Mouse (Mus musculus) Patski (cell line): ENCODE data around the gene Nedd9. TPM values are rescaled to one million over a fixed set of nuclear protein-coding genes. Genes with fewer than 3 reads are reported as not detected.

Experiments used
- ATAC-seq: fragments of 100-300 bp; one replicate; pipeline ENCODE4 v1.8.0; 2021
- CTCF ChIA-PET: fragments of 350-600 bp; sonication (Branson Sonifier 250); formaldehyde crosslinking; loops from one replicate; lab custom pipeline; 2022; ENCODE audit warnings: inconsistent platforms; lab: Charles Lee
- POLR2A ChIA-PET: fragments of 350-600 bp; sonication (Branson Sonifier 250); formaldehyde crosslinking; loops from one replicate; lab custom pipeline; 2022; ENCODE audit warnings: antibody characterized with exemption, inconsistent platforms; lab: Charles Lee
- DNase-seq: peaks from one replicate; pipeline ENCODE4 v3.0.0-alpha.2; 2011; ENCODE audit warnings: low read depth, low spot score
- H3K27me3 ChIP-seq: fragments of 371-371 bp; one replicate; pipeline ENCODE4 v1.5.1; 2021
- CTCF ChIP-seq: fragments of 100-300 bp; IDR thresholded peaks from one replicate; pipeline ENCODE4 v1.5.1; 2021
- in situ Hi-C: fragments of 300-500 bp; cut with MboI; formaldehyde crosslinking; loops from 3 replicates; pipeline ENCODE4 v1.11.1; 2018; ENCODE audit warnings: low pct_unique_long_range_greater_than_20kb, mixed read lengths
- polyA plus RNA-seq: library from polyadenylated mRNA; unstranded; gene quantifications from one replicate; pipeline ENCODE4 v1.2.3, GENCODE M21; 2021

Nedd9 gene
- polyA plus RNA-seq, 1 experiment from 2014 or later = 21.2 TPM

DNA sequence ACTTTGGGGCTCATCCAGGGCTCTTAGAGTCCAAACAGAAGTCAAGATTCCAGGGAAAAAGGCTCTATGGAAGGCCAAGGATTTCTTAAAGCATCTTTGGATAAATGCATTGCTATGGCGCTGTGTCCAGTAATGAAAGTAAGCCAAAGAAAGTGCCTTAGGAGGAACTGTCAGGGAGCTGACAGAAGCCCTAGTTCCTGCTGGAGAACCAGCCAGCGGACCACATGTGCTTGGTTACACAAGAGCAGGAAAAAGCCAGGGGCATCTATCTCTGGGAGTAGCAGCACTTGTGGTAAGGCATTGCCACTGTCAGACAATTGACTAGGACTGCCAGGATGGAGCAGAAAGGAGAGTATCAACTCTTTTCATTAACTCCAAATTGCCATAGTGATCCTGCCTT, 49.8 kb downstream of the Nedd9 start:
- no peak for TF ChIP-seq CTCF
- DNase-seq = no peak
- ATAC-seq = no peak
- ChIA-PET POLR2A (no interaction called here), CTCF (interaction anchor here (0.9 to 1.5 kb wide), 2 partner anchors 25 to 105 kb away, joined by 3 read pairs; no protein-coding TSS in a partner anchor)
- in situ Hi-C loops = no loop called here
- no peaks in the 10 kb centered on the region for H3K27me3 ChIP-seq

GRCm38 (mm10) chr13:41436731-41437130, 50.4 kb downstream of the Nedd9 start:
- H3K27me3 ChIP-seq = no peaks in the 10 kb centered on the region
- no peak for ATAC-seq
- DNase-seq = no peak
- ChIA-PET CTCF (interaction anchor here (0.9 to 1.5 kb wide), 2 partner anchors 25 to 105 kb away, joined by 3 read pairs; no protein-coding TSS in a partner anchor), POLR2A (no interaction called here)
- no peak for TF ChIP-seq CTCF
- in situ Hi-C loops = no loop called here

- DNase-seq = no peak
- H3K27me3 ChIP-seq = no peaks in the 10 kb centered on the region
- no peak for ATAC-seq
- ChIA-PET POLR2A (no interaction called here), CTCF (interaction anchor here (1.9 kb wide), 1 partner anchor 16 kb away, joined by 7 read pairs; no protein-coding TSS in a partner anchor)
- no peak for TF ChIP-seq CTCF
- in situ Hi-C loops = no loop called here
Measured at GRCm38 (mm10) chr13:41433201-41433600, 54.0 kb downstream of the Nedd9 start.

GRCm38 (mm10) chr13:41431795-41432194, 55.4 kb downstream of the Nedd9 start:
- in situ Hi-C loops = no loop called here
- ATAC-seq (no peak), DNase-seq (no peak)
- no peaks in the 10 kb centered on the region for H3K27me3 ChIP-seq
- ChIA-PET CTCF (no interaction called here), POLR2A (no interaction called here)
- no peak for TF ChIP-seq CTCF

GRCm38 (mm10) chr13:41427046-41427445, 60.1 kb downstream of the Nedd9 start:
- ChIA-PET POLR2A (no interaction called here), CTCF (interaction anchor here (1.2 to 1.3 kb wide), 3 partner anchors 14 to 45 kb away, joined by 3 read pairs; no protein-coding TSS in a partner anchor)
- no peaks in the 10 kb centered on the region for H3K27me3 ChIP-seq
- in situ Hi-C loops = no loop called here
- TF ChIP-seq CTCF = no peak
- DNase-seq (no peak), ATAC-seq (no peak)

DNA sequence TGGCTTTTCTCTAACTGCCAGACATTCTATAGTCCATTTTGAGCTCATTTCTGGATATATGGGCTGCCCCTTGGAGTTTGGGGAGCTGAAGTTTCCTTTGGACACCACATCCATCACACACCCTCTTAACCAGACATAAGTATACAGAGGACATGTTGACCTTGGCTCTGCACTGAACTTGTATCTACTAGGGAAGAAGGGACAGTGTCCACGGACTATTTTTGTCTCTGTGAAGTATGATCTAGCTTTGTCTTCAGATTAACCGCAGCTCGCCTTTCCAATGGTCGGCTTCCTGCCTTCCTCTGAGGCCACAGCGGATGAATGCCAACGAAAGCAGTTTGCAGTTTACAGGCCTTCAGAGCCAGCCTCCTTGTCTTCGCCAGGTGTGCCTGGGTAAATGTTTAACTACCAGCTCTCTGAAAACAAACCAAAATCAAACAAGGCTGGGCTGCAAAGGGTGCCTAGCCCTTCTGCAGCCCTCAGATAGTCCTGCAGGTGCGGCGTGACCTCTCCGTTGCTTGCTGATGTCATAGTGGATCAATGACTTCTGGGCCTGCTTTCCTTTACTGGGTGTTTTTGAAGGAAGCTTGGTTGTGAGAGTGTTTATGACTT, 63.6 kb downstream of the Nedd9 start:
- no peaks in the 10 kb centered on the region for H3K27me3 ChIP-seq
- in situ Hi-C loops = no loop called here
- DNase-seq (no peak), ATAC-seq (no peak)
- ChIA-PET CTCF (interaction anchor here (1.2 to 1.5 kb wide), 2 partner anchors 12 to 18 kb away, joined by 3 to 4 read pairs; no protein-coding TSS in a partner anchor), POLR2A (no interaction called here)
- no peak for TF ChIP-seq CTCF

GRCm38 (mm10) chr13:41422581-41422980, 64.6 kb downstream of the Nedd9 start:
- H3K27me3 ChIP-seq = no peaks in the 10 kb centered on the region
- ChIA-PET POLR2A (no interaction called here), CTCF (no interaction called here)
- ATAC-seq (no peak), DNase-seq (no peak)
- no peak for TF ChIP-seq CTCF
- in situ Hi-C loops = no loop called here

GRCm38 (mm10) chr13:41420376-41420775, 66.8 kb downstream of the Nedd9 start:
- ATAC-seq (no peak), DNase-seq (no peak)
- ChIA-PET CTCF (no interaction called here), POLR2A (no interaction called here)
- H3K27me3 ChIP-seq = no peaks in the 10 kb centered on the region
- TF ChIP-seq CTCF = no peak
- in situ Hi-C loops = no loop called here

DNA sequence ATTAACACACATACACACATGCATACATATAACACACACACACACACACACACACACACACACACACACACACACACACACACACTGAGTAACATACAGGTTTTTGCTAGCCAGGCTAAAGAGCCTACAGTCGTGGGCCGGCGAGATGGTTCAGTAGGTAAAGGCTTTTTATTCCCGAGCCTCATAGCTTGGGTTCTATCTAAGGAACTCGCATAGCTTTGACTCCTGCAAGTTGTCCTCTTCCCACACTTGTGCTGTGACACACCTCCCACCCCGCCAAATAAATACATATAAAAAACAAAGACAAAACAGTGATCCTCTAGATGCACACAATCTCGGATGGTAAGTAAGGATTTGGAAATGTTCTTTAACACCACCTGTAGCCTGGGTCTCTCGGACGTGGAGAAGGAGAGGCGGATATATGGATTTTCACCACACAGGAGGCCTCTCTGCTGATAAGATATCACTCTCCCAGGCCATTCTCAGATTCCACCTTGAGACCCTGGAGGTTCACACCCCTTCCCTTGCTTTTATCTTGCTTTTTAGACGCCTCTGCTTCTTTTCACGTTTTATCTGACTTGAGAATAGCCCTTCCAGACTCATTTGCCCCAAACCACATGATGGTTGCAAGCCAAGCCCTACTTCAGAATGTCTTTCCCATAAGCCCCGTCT, 68.8 kb downstream of the Nedd9 start:
- in situ Hi-C loops = no loop called here
- CTCF ChIA-PET = no interaction called here
- POLR2A ChIA-PET = no interaction called here
- ATAC-seq (no peak), DNase-seq (no peak)
- H3K27me3 ChIP-seq = no peaks in the 10 kb centered on the region
- TF ChIP-seq CTCF = no peak

- ChIA-PET POLR2A (no interaction called here), CTCF (interaction anchor here (0.7 to 1.8 kb wide), 2 partner anchors 10 to 17 kb away, joined by 3 to 7 read pairs; no protein-coding TSS in a partner anchor)
- DNase-seq (no peak), ATAC-seq (no peak)
- H3K27me3 ChIP-seq = no peaks in the 10 kb centered on the region
- no peak for TF ChIP-seq CTCF
- in situ Hi-C loops = no loop called here
Measured at GRCm38 (mm10) chr13:41416065-41417016, 70.8 kb downstream of the Nedd9 start.
